Comparison of ENCODE assay signal across 30 mouse cellular contexts in the genomic region with DNA sequence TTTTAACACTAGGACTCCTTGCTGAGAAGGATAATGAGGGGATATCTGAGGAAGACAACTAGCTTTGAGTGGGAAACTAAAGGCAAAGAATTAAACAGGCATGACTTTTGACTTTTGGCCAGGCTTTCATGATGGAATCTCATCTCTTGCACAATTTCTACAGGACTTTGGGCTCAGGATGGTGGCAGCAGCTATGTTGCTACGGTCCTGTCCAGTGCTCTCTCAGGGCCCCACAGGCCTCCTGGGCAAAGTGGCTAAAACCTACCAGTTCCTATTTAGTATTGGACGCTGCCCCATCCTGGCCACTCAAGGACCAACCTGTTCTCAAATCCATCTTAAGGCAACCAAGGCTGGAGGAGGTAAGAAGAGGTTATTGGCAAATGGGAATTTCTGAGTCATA. TPM values are rescaled to one million over a fixed set of nuclear protein-coding genes. Genes with fewer than 3 reads are reported as not detected.
A peak's percentile ranks its signal among the peaks of the same experiment; 100 is the strongest.
DNase-seq lines count a peak whose midpoint lies in the region; ATAC-seq and TF ChIP-seq lines count a peak whose summit lies in the region.
"Had no signal": no experiment of that assay in that cellular context is flagged by ENCODE, and none has a peak within 500 bp of the region (broad histone marks: within the 10 kb centered on the region; RNA-seq: fewer than 3 reads in every experiment).

No protein-coding gene starts in this region.

- no peak overlapping the region for H3K4me3 ChIP-seq in MEL (ENCODE audit: control insufficient read depth in 1 of 2, insufficient read depth in 1 of 2, low read depth in 2 of 2, low read length in 2 of 2)
- peak overlapping the region; percentile 51 for H3K4me3 ChIP-seq in liver, embryonic 15.5 days (replicated peaks)
- H3K4me3 ChIP-seq in hindbrain, embryonic 14.5 days (replicated peaks; ENCODE audit: low read length) = no peak overlapping the region
- H3K4me3 ChIP-seq: heart, embryonic 10.5 days; hindbrain, embryonic 15.5 days; lung, embryonic 15.5 days; midbrain, embryonic 10.5 days; midbrain, embryonic 15.5 days; neural tube, embryonic 15.5 days had no signal

- no peak for ATAC-seq in liver, embryonic 15.5 days (ENCODE audit: insufficient read depth)
- ATAC-seq in hindbrain, embryonic 14.5 days (ENCODE audit: low FRiP score) = no peak
- ATAC-seq: forebrain, embryonic 14.5 days; inflammation-experienced regulatory T-cells, adult 6 months; midbrain, embryonic 15.5 days had no signal

- H3K27me3 ChIP-seq in MEL (ENCODE audit: control insufficient read depth in 1 of 2, insufficient read depth in 2 of 2, low read length in 2 of 2) = no peaks in the 10 kb centered on the region
- no peaks in the 10 kb centered on the region for H3K27me3 ChIP-seq in liver, embryonic 15.5 days
- H3K27me3 ChIP-seq in hindbrain, embryonic 14.5 days (ENCODE audit: control insufficient read depth, insufficient read depth, low read length) = no peaks in the 10 kb centered on the region; the same call in 1 of the 2 replicates
- H3K27me3 ChIP-seq: CH12.LX; lung, embryonic 15.5 days; midbrain, embryonic 15.5 days had no signal

- peak overlapping the region; percentile 61 for H3K27ac ChIP-seq in MEL (ENCODE audit: control insufficient read depth, low read depth, low read length)
- peak overlapping the region; percentile 95 for H3K27ac ChIP-seq in liver, embryonic 15.5 days (replicated peaks)
- H3K27ac ChIP-seq in hindbrain, embryonic 14.5 days = no peak overlapping the region
- H3K27ac ChIP-seq: heart, embryonic 10.5 days; hindbrain, embryonic 15.5 days; lung, embryonic 15.5 days; midbrain, embryonic 10.5 days; midbrain, embryonic 15.5 days; neural tube, embryonic 15.5 days; stomach, postnatal 0 days had no signal

- TF ChIP-seq POLR2A in MEL (IDR thresholded peaks at IDR 0.05; ENCODE audit: control insufficient read depth in 1 of 2, insufficient read depth in 1 of 2, low read depth in 1 of 2, low read length in 2 of 2, poor library complexity in 1 of 2) = no peak

- H3K9ac ChIP-seq in MEL (ENCODE audit: control insufficient read depth, low read depth, low read length, poor library complexity, severe bottlenecking) = no peak overlapping the region; the same call in 1 of the 2 replicates
- peak overlapping the region; percentile 28 for H3K9ac ChIP-seq in liver, embryonic 15.5 days
- no peak overlapping the region for H3K9ac ChIP-seq in hindbrain, embryonic 14.5 days
- H3K9ac ChIP-seq: hindbrain, embryonic 15.5 days; lung, embryonic 15.5 days; midbrain, embryonic 15.5 days; neural tube, embryonic 15.5 days had no signal

- no peak for TF ChIP-seq RAD21 in MEL (IDR thresholded peaks at IDR 0.05; ENCODE audit: low read depth, low read length)

- 76% methylated on average over 2 of the region's 2 CpGs for WGBS in liver, embryonic 15.5 days (ENCODE audit: insufficient replicate concordance)
- 89% methylated on average over 2 of the region's 2 CpGs for WGBS in hindbrain, embryonic 14.5 days

- TF ChIP-seq EP300 in MEL (IDR thresholded peaks at IDR 0.05; ENCODE audit: low read depth in 1 of 2, low read length in 2 of 2) = no peak

- no peak for TF ChIP-seq CTCF in MEL (IDR thresholded peaks at IDR 0.05 in 2 of 3, conservative IDR thresholded peaks at IDR 0.05 in 1 of 3; ENCODE audit: control insufficient read depth in 1 of 3, insufficient read depth in 1 of 3, low read depth in 2 of 3, low read length in 3 of 3, poor library complexity in 1 of 3, severe bottlenecking in 1 of 3)

- no peaks in the 10 kb centered on the region for H3K79me2 ChIP-seq in MEL (ENCODE audit: control insufficient read depth, insufficient read depth, low read length, poor library complexity)

- peak; percentile 11 for DNase-seq in adrenal gland, adult 2 months
- DNase-seq in adrenal gland, postnatal 36 days = no peak
- peak; percentile 4 for DNase-seq in kidney, adult 11 months
- no peak for DNase-seq in kidney, adult 18-20 months
- no peak for DNase-seq in MEL (ENCODE audit: low read depth, low spot score)
- no peak for DNase-seq in hindbrain, embryonic 14.5 days (ENCODE audit: low spot score)
- DNase-seq in embryo, embryonic 11 days = no peak
- DNase-seq: adrenal gland, postnatal 25 days; cerebellum, adult 18-20 months; cerebellum, postnatal 10 days; gastrocnemius, postnatal 14 days; kidney, adult 8-10 months; kidney, postnatal 4 days; left cerebral cortex, postnatal 4 days; retina, postnatal 1 day; thymus, adult 18-20 months; thymus, postnatal 36 days had no signal

- peaks cover 28 to 44% of the 10 kb centered on the region in 2 experiments for H3K4me1 ChIP-seq in MEL (ENCODE audit: control insufficient read depth in 1 of 2, insufficient read depth in 2 of 2, low read length in 2 of 2)
- peaks cover 28% of the 10 kb centered on the region for H3K4me1 ChIP-seq in liver, embryonic 15.5 days (replicated peaks)
- no peaks in the 10 kb centered on the region for H3K4me1 ChIP-seq in hindbrain, embryonic 14.5 days (replicated peaks; ENCODE audit: control insufficient read depth, insufficient read depth, low read length)
- H3K4me1 ChIP-seq: heart, embryonic 10.5 days; hindbrain, embryonic 15.5 days; lung, embryonic 15.5 days; midbrain, embryonic 10.5 days; midbrain, embryonic 15.5 days; neural tube, embryonic 15.5 days had no signal

- no peaks in the 10 kb centered on the region for H3K9me3 ChIP-seq in MEL (replicated peaks; ENCODE audit: insufficient read depth, low read length)
- H3K9me3 ChIP-seq in liver, embryonic 15.5 days (replicated peaks) = no peaks in the 10 kb centered on the region
- H3K9me3 ChIP-seq in hindbrain, embryonic 14.5 days (ENCODE audit: control insufficient read depth, low read length) = no peaks in the 10 kb centered on the region
- H3K9me3 ChIP-seq: heart, embryonic 10.5 days; hindbrain, embryonic 15.5 days; lung, embryonic 15.5 days; midbrain, embryonic 10.5 days; midbrain, embryonic 15.5 days; neural tube, embryonic 15.5 days had no signal

- peak overlapping the region; percentile 65 for H3K4me2 ChIP-seq in liver, embryonic 15.5 days
- no peak overlapping the region for H3K4me2 ChIP-seq in hindbrain, embryonic 14.5 days (replicated peaks)
- H3K4me2 ChIP-seq: hindbrain, embryonic 15.5 days; lung, embryonic 15.5 days; midbrain, embryonic 15.5 days; neural tube, embryonic 15.5 days had no signal

- H3K36me3 ChIP-seq in MEL (ENCODE audit: control insufficient read depth in 1 of 2, insufficient read depth in 2 of 2, low read length in 2 of 2) = peaks cover 1 to 67% of the 10 kb centered on the region in 2 experiments; a peak in 3 of 4 replicates
- peaks cover 51% of the 10 kb centered on the region for H3K36me3 ChIP-seq in liver, embryonic 15.5 days (replicated peaks)
- no peaks in the 10 kb centered on the region; the same call in 1 of the 2 replicates for H3K36me3 ChIP-seq in hindbrain, embryonic 14.5 days (replicated peaks; ENCODE audit: control insufficient read depth, insufficient read depth)
- H3K36me3 ChIP-seq: hindbrain, embryonic 15.5 days; midbrain, embryonic 15.5 days; neural tube, embryonic 15.5 days had no signal

TF ChIP-seq in MEL, 35 proteins besides CTCF, POLR2A, EP300 and RAD21 (continues in another document):
- no peak for TF ChIP-seq MYC (IDR thresholded peaks at IDR 0.05; ENCODE audit: low read depth, low read length)
- no peak for TF ChIP-seq CHD2 (IDR thresholded peaks at IDR 0.05; ENCODE audit: low read length)
- TF ChIP-seq MAX (IDR thresholded peaks at IDR 0.05; ENCODE audit: low read length) = no peak
- TF ChIP-seq KAT2A (conservative IDR thresholded peaks at IDR 0.05; ENCODE audit: low read depth, low read length) = no peak
- no peak for TF ChIP-seq HCFC1 (IDR thresholded peaks at IDR 0.05; ENCODE audit: low read depth, low read length)
- TF ChIP-seq MEF2A (IDR thresholded peaks at IDR 0.05; ENCODE audit: extremely low read depth, insufficient replicate concordance, low read depth, low read length, poor library complexity, severe bottlenecking) = no peak
- no peak for TF ChIP-seq MAZ (IDR thresholded peaks at IDR 0.05; ENCODE audit: low read depth, low read length)
- no peak for TF ChIP-seq POLR2AphosphoS5 (IDR thresholded peaks at IDR 0.05; ENCODE audit: borderline replicate concordance, low read depth, low read length)
- TF ChIP-seq UBTF (IDR thresholded peaks at IDR 0.05; ENCODE audit: borderline replicate concordance, insufficient read depth, low read depth, low read length) = no peak
- TF ChIP-seq MAFK (IDR thresholded peaks at IDR 0.05; ENCODE audit: borderline replicate concordance, low read depth, low read length) = no peak
- TF ChIP-seq RCOR1 (IDR thresholded peaks at IDR 0.05; ENCODE audit: low read depth, low read length) = no peak

RNA-seq across cellular contexts. Expression of gene Alas2, which starts 4.8 kb away (rescaled TPM):
- total RNA-seq in adrenal gland, adult 2 months (2021) = 10 to 100 TPM; 24.8 to 27.5 TPM
- polyA plus RNA-seq in adrenal gland, adult 2 months (2012; rRNA removed) = 2.2 and 3.6 TPM in 2 replicates
- 10 to 100 TPM; 29.7 to 47.3 TPM for total RNA-seq in adrenal gland, postnatal 36 days (2021)
- 22.6 and 35.6 TPM in 2 replicates for total RNA-seq in MEL (2012; rRNA removed)
- 10 to 100 TPM in 1 of 2 experiments, not detected in 1; 79.1 TPM for polyA plus RNA-seq in MEL (2012; ENCODE audit: insufficient read depth in 1 of 2, insufficient read length in 2 of 2, low read depth in 1 of 2, low replicate concordance in 2 of 2, missing spikeins in 1 of 2)
- polyA plus RNA-seq in liver, embryonic 15.5 days (2015; fragmentation: Nextera tagmentation; extraction: Ambion mirVana) = 1,389 and 1,560 TPM in 2 replicates
- 30.6 and 47.6 TPM in 2 replicates for polyA plus RNA-seq in hindbrain, embryonic 14.5 days (2014; fragmentation: Nextera tagmentation; extraction: Ambion mirVana)
- total RNA-seq: granulocyte monocyte progenitor cell, adult 5-6 weeks; hematopoietic stem cell, adult 5-6 weeks had no signal

RNA-seq across cellular contexts. Expression of gene Pfkfb1, which starts 36.0 kb away (rescaled TPM):
- 10 to 100 TPM in 1 of 2 experiments, 1 to 10 TPM in 1; 8.9 to 24.6 TPM for total RNA-seq in adrenal gland, adult 2 months (2021)
- polyA plus RNA-seq in adrenal gland, adult 2 months (2012; rRNA removed) = 5.8 and 11.2 TPM in 2 replicates
- 10 to 100 TPM in 1 of 2 experiments, 1 to 10 TPM in 1; 9.7 to 11.4 TPM for total RNA-seq in adrenal gland, postnatal 36 days (2021)
- total RNA-seq in MEL (2012; rRNA removed) = 1.9 and 2.9 TPM in 2 replicates
- 10 to 100 TPM in 1 of 2 experiments, not detected in 1; 10.3 TPM for polyA plus RNA-seq in MEL (2012; ENCODE audit: insufficient read depth in 1 of 2, insufficient read length in 2 of 2, low read depth in 1 of 2, low replicate concordance in 2 of 2, missing spikeins in 1 of 2)
- 8.1 and 10.1 TPM in 2 replicates for polyA plus RNA-seq in liver, embryonic 15.5 days (2015; fragmentation: Nextera tagmentation; extraction: Ambion mirVana)
- polyA plus RNA-seq in hindbrain, embryonic 14.5 days (2014; fragmentation: Nextera tagmentation; extraction: Ambion mirVana) = 4.4 and 5.2 TPM in 2 replicates

RNA-seq across cellular contexts. Expression of gene Apex2, which starts 37.7 kb away (rescaled TPM):
- total RNA-seq in adrenal gland, adult 2 months (2021) = 10 to 100 TPM; 13.1 to 13.9 TPM
- polyA plus RNA-seq in adrenal gland, adult 2 months (2012; rRNA removed) = 6.4 and 7.8 TPM in 2 replicates
- total RNA-seq in adrenal gland, postnatal 36 days (2021) = 10 to 100 TPM; 11.9 to 15.9 TPM
- 11.5 and 11.9 TPM in 2 replicates for total RNA-seq in MEL (2012; rRNA removed)
- polyA plus RNA-seq in MEL (2012; ENCODE audit: insufficient read depth in 1 of 2, insufficient read length in 2 of 2, low read depth in 1 of 2, low replicate concordance in 2 of 2, missing spikeins in 1 of 2) = 10 to 100 TPM in 1 of 2 experiments, not detected in 1; 23.4 TPM
- polyA plus RNA-seq in liver, embryonic 15.5 days (2015; fragmentation: Nextera tagmentation; extraction: Ambion mirVana) = 11.1 and 12.4 TPM in 2 replicates
- polyA plus RNA-seq in hindbrain, embryonic 14.5 days (2014; fragmentation: Nextera tagmentation; extraction: Ambion mirVana) = 16.3 and 16.9 TPM in 2 replicates

Comparison
In these comparisons a context has a peak if more than half of its experiments do, and no peak if none do; other contexts are left out.
1. DNase-seq: peak in adrenal gland, adult 2 months (single experiment) and kidney, adult 11 months (single experiment); none in adrenal gland, postnatal 36 days (0 of 2), kidney, adult 18-20 months (single experiment), MEL (single experiment), hindbrain, embryonic 14.5 days (single experiment) and embryo, embryonic 11 days (single experiment).
2. RNA of gene Alas2, which starts 4.8 kb away (polyA plus RNA-seq): 1,389 to 1,560 TPM in liver, embryonic 15.5 days; 79.1 TPM in MEL, 30.6 to 47.6 TPM in hindbrain, embryonic 14.5 days and 2.2 to 3.6 TPM in adrenal gland, adult 2 months; every median in the first group is over 10 times any median in the second.